Mouse (Mus musculus) R1 (cell line): ENCODE results near the gene Camk1.

Source experiments
- DNase-seq: peaks from one replicate; pipeline ENCODE4 v3.0.0-alpha.2; 2018; ENCODE audit warnings: low read depth, low spot score

The Camk1 gene

DNA sequence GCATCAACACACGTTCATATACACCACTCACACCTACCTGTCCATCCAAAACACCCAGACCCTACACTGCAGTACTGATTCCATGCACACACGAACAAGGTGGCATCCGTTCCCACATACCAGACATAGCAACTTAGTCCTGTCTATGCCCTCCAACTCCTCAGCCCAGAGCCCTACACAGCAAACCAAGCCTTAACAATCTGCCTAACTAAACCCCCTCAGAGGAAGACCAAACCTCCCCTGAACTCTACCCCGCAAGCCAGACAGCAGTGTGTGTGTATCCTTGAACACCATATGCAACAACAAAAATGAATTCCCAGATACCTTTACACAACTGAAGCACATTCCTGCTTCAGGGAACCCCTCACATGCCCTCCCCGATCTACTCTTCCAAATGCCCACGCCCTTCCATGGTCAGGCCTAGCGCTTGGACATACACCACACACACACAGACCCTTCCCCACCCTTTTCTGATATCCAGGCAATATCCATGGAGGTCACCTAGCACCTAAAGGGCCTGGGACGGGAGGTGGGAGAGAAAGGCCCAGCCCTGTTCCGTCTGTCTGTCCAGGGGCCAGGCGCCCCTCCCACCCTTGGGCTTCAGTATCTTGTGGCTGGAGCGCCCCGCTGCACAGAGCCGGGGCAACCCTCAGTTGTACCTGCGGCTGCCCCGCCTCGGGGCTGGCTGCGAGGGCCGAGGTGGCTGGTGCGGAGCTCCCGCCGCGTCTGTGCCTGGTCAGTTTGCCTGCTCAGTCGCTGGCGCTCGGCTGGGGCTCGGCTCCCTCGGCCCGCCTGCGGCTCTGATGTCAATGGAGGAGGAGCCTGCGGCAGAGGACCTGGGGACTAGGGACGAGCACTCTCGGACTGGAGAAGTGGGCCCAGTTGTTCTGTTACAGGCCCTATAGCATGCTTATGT, at the start of gene Camk1:
Gene Camk1 (minus strand): TSS at position 808 of the 916 bp plus-strand sequence.
- peak; percentile 61 for DNase-seq

DNA sequence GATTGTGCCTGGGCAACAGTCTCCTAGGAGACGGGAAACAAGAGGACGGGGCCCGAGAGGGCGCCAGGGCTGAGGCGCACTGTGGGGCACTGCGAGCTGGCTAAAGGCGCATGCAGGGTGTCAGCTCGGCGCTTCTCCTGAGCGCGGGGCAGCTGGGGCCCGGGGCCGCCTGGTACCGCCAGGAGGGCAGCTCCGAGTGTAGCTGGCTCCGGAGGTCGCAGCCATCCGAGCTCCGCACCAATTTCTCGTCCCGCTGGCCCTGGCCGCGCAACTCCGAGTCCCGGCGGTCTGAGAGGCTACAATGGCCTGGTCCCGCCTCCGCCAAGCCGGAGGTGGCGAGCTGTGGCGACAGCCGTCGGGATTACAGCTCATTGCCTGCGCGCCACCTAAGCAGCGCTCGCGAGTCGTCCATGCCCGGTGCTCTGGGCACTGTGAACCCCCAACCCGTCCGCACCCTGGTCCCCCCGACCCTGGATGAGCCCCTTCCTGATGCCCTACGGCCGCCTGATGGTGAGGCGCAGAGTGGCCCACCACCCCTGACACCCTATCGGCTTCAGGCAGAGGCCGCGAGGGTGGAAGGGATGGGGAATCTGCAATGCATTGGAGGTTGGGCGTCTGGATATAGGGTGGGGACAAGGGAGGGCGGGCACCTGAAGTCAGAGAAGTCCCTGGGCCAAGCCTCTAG, 48.7 kb upstream of the Camk1 start:
- peak; percentile 79 for DNase-seq

- DNase-seq: no peak
These were observed 48.2 kb upstream of the Camk1 start for GRCm38 (mm10) chr6:113392015-113392386.

GRCm38 (mm10) chr6:113390715-113391114, 46.9 kb upstream of the Camk1 start:
- no peak for DNase-seq

GRCm38 (mm10) chr6:113388960-113389359, 45.2 kb upstream of the Camk1 start, which contains the start of gene Ttll3:
Gene Ttll3 (plus strand): TSS chr6:113389260.
- no peak for DNase-seq

DNA sequence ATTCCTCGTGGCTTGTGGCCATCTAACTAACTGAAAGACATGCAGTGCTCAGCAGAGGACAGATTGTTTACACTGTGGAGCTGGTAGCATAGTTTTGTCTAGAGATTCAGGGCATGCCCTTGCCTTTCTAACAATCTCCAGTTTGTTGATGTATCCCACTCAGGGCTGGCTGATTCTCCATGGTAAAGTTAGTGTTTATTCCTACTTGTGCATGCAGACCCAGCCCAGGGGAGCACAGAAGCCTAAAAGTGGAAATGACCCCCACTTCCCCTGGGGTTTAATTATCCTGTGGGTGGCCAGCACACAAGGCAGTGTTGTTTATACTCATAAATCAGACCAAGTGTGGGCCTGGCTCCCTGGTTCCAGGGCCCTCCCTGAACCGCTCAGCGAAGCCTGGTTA, 42.2 kb upstream of the Camk1 start:
- no peak for DNase-seq

DNA sequence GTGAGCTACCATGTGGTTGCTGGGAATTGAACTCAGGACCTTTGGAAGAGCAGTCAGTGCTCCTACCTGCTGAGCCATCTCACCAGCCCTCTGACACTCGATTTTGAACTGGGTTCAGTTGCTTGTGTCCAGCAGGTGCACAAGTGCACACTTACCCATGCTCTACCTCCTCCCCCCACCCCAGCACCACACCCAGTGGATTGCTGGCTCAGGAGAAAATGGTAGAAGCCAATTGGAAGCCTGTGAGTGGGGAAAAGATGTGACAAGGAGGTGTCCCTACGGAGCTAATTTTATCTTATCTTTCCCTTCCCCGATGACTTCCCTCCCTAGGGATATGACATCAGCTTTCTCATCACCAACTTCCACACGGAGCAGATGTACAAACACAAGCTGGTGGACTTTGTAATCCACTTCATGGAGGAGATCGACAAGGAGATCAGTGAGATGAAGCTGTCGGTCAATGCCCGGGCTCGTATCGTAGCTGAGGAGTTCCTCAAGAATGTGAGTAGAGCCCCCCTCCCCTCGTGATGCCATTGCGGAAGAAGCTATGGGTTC, 41.5 kb upstream of the Camk1 start:
- no peak for DNase-seq

GRCm38 (mm10) chr6:113384351-113384927, 40.7 kb upstream of the Camk1 start:
- no peak for DNase-seq

GRCm38 (mm10) chr6:113380480-113380879, 36.7 kb upstream of the Camk1 start:
- DNase-seq: peak; percentile 59

DNA sequence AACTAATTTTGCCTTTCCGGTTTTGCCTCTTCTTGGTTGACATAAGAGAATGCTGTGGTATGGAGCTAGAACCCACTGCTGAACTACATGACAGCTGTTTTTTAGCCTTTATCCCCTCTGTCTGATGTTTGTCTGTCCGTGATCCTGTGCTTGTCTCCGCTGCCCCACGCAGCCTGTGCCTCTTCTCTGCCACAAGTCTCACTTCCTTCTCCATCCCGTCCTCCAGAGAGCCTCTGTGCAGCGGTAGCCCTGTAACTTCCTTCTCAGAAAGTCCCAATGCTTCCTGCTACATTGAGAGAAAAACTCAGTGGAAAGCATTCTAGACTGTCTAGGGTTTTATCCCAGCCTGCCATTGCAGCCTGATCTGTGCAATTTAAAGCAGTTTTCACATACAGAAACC, 35.5 kb upstream of the Camk1 start:
- no peak for DNase-seq

- DNase-seq: peak; percentile 98
These were observed 34.0 kb upstream of the Camk1 start, which contains the start of the genes Tada3 and Arpc4 for GRCm38 (mm10) chr6:113377496-113378385. Gene Tada3 (minus strand): TSS chr6:113377883. Gene Arpc4 (plus strand): TSS chr6:113378115.

DNA sequence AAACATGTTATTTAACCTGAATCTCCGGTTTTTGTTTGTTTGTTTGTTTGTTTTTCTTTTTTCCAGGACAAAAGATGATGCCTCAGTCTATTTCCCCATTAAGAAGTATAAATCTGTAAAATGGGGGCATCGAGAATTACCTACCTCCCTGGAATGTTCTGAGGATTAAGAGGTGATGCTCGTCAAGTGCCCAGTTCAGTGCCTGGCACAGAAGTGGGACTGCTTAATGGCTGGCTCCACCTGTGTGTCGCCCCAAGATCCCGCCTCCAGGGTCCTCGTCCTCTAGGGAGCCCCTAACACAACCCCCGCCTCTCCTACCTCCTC, 33.4 kb upstream of the Camk1 start:
- no peak for DNase-seq

- no peak for DNase-seq
These were observed 29.7 kb upstream of the Camk1 start for GRCm38 (mm10) chr6:113373491-113373890.

DNA sequence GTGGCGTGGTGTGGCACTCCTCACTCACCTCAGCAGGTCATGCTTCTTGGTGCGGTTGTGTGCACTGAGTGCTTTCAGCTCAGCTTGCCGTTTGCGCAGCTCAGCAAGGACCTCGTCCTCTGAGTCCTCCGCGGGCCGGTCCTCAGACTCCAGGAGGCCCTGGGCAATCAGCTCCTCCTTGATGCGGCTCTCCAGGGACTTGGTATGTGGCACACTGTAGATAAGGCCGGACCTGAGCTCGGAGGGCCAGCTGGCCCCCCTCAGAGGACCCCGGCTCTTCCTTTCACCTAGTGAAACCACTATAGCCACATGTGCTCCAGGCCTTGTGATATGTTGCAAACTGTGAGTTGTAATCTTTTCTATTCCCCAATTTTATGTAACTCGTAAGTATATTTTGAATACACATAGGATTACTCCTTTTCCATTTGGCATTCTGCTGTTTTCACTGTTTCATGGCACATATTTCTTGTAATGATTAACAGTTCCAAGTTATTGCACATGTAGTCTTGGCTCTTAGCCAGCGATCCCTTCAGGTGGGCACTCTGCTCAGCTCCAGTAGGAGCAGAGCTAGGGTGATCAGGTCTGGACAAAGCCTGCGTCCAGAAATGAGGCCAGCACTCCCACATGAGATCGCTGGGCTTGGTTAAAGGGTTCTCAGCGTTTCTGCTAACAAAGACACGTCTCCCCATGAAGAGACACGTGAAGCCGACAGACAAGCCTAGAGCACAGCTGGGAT, 26.6 kb upstream of the Camk1 start:
- DNase-seq: no peak

GRCm38 (mm10) chr6:113368577-113368976, 24.8 kb upstream of the Camk1 start:
- DNase-seq: no peak

DNA sequence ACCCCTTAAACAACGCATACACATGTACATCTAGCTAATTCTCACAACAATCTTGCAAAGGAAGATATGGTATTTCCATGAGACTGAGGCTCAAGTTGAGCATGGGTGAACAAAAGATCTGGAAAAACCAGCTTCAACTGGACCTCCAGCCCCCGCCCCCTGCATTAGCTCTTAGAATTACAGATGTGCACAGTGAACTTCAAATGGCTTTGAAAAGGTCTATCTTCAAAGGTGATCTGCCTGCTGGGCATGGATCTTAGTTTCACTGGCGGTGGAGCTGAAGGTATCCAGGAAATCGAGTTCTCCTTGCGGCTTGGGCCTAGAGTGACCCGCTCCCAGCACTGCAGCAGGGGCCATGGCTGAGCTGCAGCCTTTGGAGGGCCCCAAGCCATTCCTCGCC, 24.3 kb upstream of the Camk1 start:
- DNase-seq: peak; percentile 89

GRCm38 (mm10) chr6:113367574-113367973, 23.8 kb upstream of the Camk1 start:
- no peak for DNase-seq

DNA sequence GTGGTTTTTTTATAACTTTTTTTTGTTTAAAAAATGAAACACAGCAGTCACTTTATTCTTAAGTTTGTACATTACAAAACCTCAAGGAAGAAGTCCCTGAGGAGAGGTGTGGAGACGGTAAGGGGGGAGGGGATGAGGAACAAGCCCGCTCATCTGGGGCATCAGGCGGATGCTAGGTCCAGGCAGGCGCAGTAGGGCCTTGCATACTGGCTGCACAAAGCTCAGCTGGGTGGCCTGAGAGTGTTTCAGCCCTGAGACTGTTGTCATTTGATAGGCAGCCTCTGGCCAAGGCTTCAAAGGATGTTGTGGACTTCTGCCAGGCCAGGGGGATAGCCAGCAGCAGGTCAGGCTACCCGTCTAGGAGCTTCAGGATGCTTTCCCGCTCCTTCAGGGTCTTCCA, 22.9 kb upstream of the Camk1 start:
- peak; percentile 72 for DNase-seq

- DNase-seq: no peak
These were observed 20.8 kb upstream of the Camk1 start for GRCm38 (mm10) chr6:113364518-113365135.

- no peak for DNase-seq
These were observed 18.5 kb upstream of the Camk1 start for GRCm38 (mm10) chr6:113362241-113362640.
